Mouse (Mus musculus) embryonic facial prominence, embryonic 11.5 days (tissue): ENCODE measurements at regions not wholly inside any gene's neighbourhood (a gene's known extent, or its start where the extent isn't known, plus 50 kb on each side); places are given as distances from the start of the nearest gene placed in this dataset.

Experiments used
- ATAC-seq: fragments of 200-750 bp; cut with Nextera tagmentation; replicated peaks from 2 replicates; pipeline ENCODE4 v1.8.0; 2017; ENCODE audit warnings: low read depth; ENCODE audit not compliant: insufficient number of reproducible peaks, low FRiP score, low TSS enrichment
- DNase-seq: peaks from one replicate; pipeline ENCODE4 v3.0.0-alpha.2; 2015; ENCODE audit warnings: low spot score
- H3K27ac ChIP-seq: fragments of 300-500 bp; sonication (generic); replicated peaks from 2 replicates; pipeline ENCODE4 v1.5.1; 2014; ENCODE audit warnings: mild to moderate bottlenecking, low read depth, low read length, control low read depth
- H3K27me3 ChIP-seq: fragments of 300-500 bp; sonication (generic); 2 replicates; pipeline ENCODE4 v1.6.1; 2014; ENCODE audit warnings: mild to moderate bottlenecking, low read length, moderate library complexity, mixed read lengths; ENCODE audit not compliant: control insufficient read depth, insufficient read depth
- H3K36me3 ChIP-seq: fragments of 300-500 bp; sonication (generic); replicated peaks from 2 replicates; pipeline ENCODE4 v1.6.1; 2014; ENCODE audit warnings: low read depth, mild to moderate bottlenecking, low read length, moderate library complexity, mixed read lengths; ENCODE audit not compliant: control insufficient read depth, insufficient read depth
- H3K4me1 ChIP-seq: fragments of 300-500 bp; sonication (generic); 2 replicates; pipeline ENCODE4 v1.6.1; 2014; ENCODE audit warnings: low read length, mixed read lengths; ENCODE audit not compliant: control insufficient read depth, insufficient read depth
- H3K4me2 ChIP-seq: fragments of 300-500 bp; sonication (generic); 2 replicates; pipeline ENCODE4 v1.6.1; 2014; ENCODE audit warnings: low read depth, mild to moderate bottlenecking, control low read depth, low read length, moderate library complexity
- H3K4me3 ChIP-seq: fragments of 300-500 bp; sonication (generic); 2 replicates; pipeline ENCODE4 v1.5.1; 2014; ENCODE audit warnings: low read depth, low read length, control low read depth
- H3K9ac ChIP-seq: fragments of 300-500 bp; sonication (generic); replicated peaks from 2 replicates; pipeline ENCODE4 v1.6.1; 2014; ENCODE audit warnings: mild to moderate bottlenecking, control low read depth, low read length
- H3K9me3 ChIP-seq: fragments of 300-500 bp; sonication (generic); replicated peaks from 2 replicates; pipeline ENCODE4 v1.6.1; 2016; ENCODE audit warnings: mild to moderate bottlenecking, low read length, inconsistent platforms, mixed read lengths; ENCODE audit not compliant: control insufficient read depth
- WGBS: fragments of 180-500 bp; shearing (Covaris S2); extraction: QIAGEN DNeasy Blood & Tissue Kit; methylation state at CpG from one replicate; pipeline ENCODE4 v1.1.7; 2014; 5-methylcytosine and 5-hydroxymethylcytosine counted together

GRCm38 (mm10) chr1:137670650-137671049 is 504.9 kb downstream of the Ptprc start:
- no peak for ATAC-seq

GRCm38 (mm10) chr1:137669849-137670248 is 505.7 kb downstream of the Ptprc start:
- no peaks in the 10 kb centered on the region for H3K27me3 ChIP-seq
- H3K9ac ChIP-seq: no peak overlapping the region
- WGBS: 84% methylated on average over 3 of the region's 3 CpGs
- no peaks in the 10 kb centered on the region for H3K36me3 ChIP-seq
- H3K4me1 ChIP-seq: no peaks in the 10 kb centered on the region
- H3K27ac ChIP-seq: no peak overlapping the region
- H3K4me2 ChIP-seq: no peak overlapping the region
- no peak for DNase-seq
- no peak overlapping the region for H3K4me3 ChIP-seq
- H3K9me3 ChIP-seq: no peaks in the 10 kb centered on the region
- ATAC-seq: no peak

More at GRCm38 (mm10) chr1:137670650-137671049, 504.9 kb downstream of the Ptprc start:
- Histone ChIP-seq H3K9ac (no peak overlapping the region), H3K4me1 (no peaks in the 10 kb centered on the region), H3K4me2 (no peak overlapping the region), H3K27me3 (no peaks in the 10 kb centered on the region), H3K9me3 (no peaks in the 10 kb centered on the region), H3K4me3 (no peak overlapping the region), H3K36me3 (no peaks in the 10 kb centered on the region), H3K27ac (no peak overlapping the region)
- WGBS: 90% methylated on average over 5 of the region's 5 CpGs
- no peak for DNase-seq

- H3K4me2 ChIP-seq: no peak overlapping the region
- H3K27me3 ChIP-seq: no peaks in the 10 kb centered on the region
- H3K27ac ChIP-seq: no peak overlapping the region
- H3K4me1 ChIP-seq: no peaks in the 10 kb centered on the region
- no peaks in the 10 kb centered on the region for H3K9me3 ChIP-seq
- 95% methylated on average over 1 of the region's 1 CpGs for WGBS
- DNase-seq: no peak
- no peak overlapping the region for H3K4me3 ChIP-seq
- ATAC-seq: no peak
- H3K9ac ChIP-seq: no peak overlapping the region
- no peaks in the 10 kb centered on the region for H3K36me3 ChIP-seq
These were observed 517.4 kb downstream of the Ptprc start for GRCm38 (mm10) chr1:137658141-137658540.

- no peaks in the 10 kb centered on the region for H3K9me3 ChIP-seq
- H3K27me3 ChIP-seq: no peaks in the 10 kb centered on the region
- DNase-seq: peak; percentile 46
- H3K27ac ChIP-seq: no peak overlapping the region
- no peak overlapping the region for H3K9ac ChIP-seq
- no peak overlapping the region for H3K4me3 ChIP-seq
- H3K4me1 ChIP-seq: no peaks in the 10 kb centered on the region
- no peaks in the 10 kb centered on the region for H3K36me3 ChIP-seq
- no peak overlapping the region for H3K4me2 ChIP-seq
- peak; percentile 92 for ATAC-seq
- WGBS: 55% methylated on average over 6 of the region's 6 CpGs
These were observed 518.5 kb downstream of the Ptprc start for GRCm38 (mm10) chr1:137656900-137657458.

GRCm38 (mm10) chr1:137654171-137654570 is 521.3 kb downstream of the Ptprc start:
- H3K4me2 ChIP-seq: no peak overlapping the region
- H3K9ac ChIP-seq: no peak overlapping the region
- no peaks in the 10 kb centered on the region for H3K36me3 ChIP-seq
- DNase-seq (no peak), ATAC-seq (no peak)
- WGBS: 48% methylated on average over 4 of the region's 4 CpGs
- H3K4me3 ChIP-seq: no peak overlapping the region
- H3K27me3 ChIP-seq: no peaks in the 10 kb centered on the region
- H3K27ac ChIP-seq: no peak overlapping the region
- H3K4me1 ChIP-seq: no peaks in the 10 kb centered on the region
- H3K9me3 ChIP-seq: no peaks in the 10 kb centered on the region

GRCm38 (mm10) chr1:137653495-137653894 is 522.0 kb downstream of the Ptprc start:
- WGBS: 81% methylated on average over 5 of the region's 5 CpGs
- no peak overlapping the region for H3K27ac ChIP-seq

GRCm38 (mm10) chr1:137650629-137651028 is 524.9 kb downstream of the Ptprc start:
- H3K9ac ChIP-seq: no peak overlapping the region
- H3K27ac ChIP-seq: no peak overlapping the region
- no peak for ATAC-seq
- no peak for DNase-seq
- H3K36me3 ChIP-seq: no peaks in the 10 kb centered on the region
- H3K4me3 ChIP-seq: no peak overlapping the region
- H3K27me3 ChIP-seq: no peaks in the 10 kb centered on the region
- 52% methylated on average over 3 of the region's 3 CpGs for WGBS
- no peaks in the 10 kb centered on the region for H3K9me3 ChIP-seq
- H3K4me2 ChIP-seq: no peak overlapping the region
- no peaks in the 10 kb centered on the region for H3K4me1 ChIP-seq

More at GRCm38 (mm10) chr1:137653495-137653894, 522.0 kb downstream of the Ptprc start:
- ATAC-seq: no peak
- no peak overlapping the region for H3K4me3 ChIP-seq
- no peaks in the 10 kb centered on the region for H3K27me3 ChIP-seq
- H3K9me3 ChIP-seq: no peaks in the 10 kb centered on the region
- no peak overlapping the region for H3K9ac ChIP-seq
- H3K4me2 ChIP-seq: no peak overlapping the region
- no peaks in the 10 kb centered on the region for H3K4me1 ChIP-seq
- no peak for DNase-seq
- H3K36me3 ChIP-seq: no peaks in the 10 kb centered on the region

GRCm38 (mm10) chr1:137650082-137650481 is 525.4 kb downstream of the Ptprc start:
- no peak for ATAC-seq
- Histone ChIP-seq H3K36me3 (no peaks in the 10 kb centered on the region), H3K4me1 (no peaks in the 10 kb centered on the region), H3K4me2 (no peak overlapping the region), H3K9ac (no peak overlapping the region), H3K27me3 (no peaks in the 10 kb centered on the region), H3K9me3 (no peaks in the 10 kb centered on the region), H3K27ac (no peak overlapping the region), H3K4me3 (no peak overlapping the region)
- no peak for DNase-seq
- 16% methylated on average over 2 of the region's 2 CpGs for WGBS
